Mouse (Mus musculus) thymus, postnatal 36 days (tissue): ENCODE measurements around the gene Heatr6.

Experiments used
- DNase-seq, 2 experiments: peaks; one replicate each; pipeline ENCODE4 v3.0.0; 2022; ENCODE audit warnings: mixed read lengths in 2 of 2

Gene Heatr6

DNA sequence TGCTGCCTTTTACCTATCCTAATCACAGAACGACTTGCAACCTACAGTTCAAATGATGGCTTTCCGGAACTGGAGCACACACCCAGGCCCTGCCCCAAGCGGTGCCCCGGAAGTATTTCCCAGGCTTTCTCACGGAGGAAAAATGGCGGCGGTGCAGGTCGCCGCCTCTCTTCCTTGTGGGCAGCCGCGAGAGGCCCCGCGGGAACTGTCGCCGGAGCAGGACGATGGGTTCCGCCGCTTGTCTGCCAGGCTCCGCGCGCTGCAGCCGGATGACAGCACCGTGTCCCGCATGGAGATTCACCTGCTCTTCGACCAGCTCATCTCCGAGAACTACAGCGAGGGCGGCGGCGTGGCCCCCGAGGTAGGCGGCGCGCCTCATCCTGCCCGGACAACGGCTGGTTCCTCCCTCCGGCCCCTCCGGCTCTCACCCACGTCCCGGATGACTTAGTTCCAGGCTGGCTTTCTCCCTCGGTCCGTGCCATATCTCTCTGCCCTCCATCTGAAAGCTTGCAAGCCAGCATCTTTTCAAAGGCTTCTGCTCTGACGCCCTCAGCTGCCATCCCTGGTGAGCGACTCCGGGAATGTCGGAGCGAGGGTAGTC lies at the start of gene Heatr6:
Heatr6 (plus strand) TSS at position 116 of the 601 bp plus-strand sequence.
- DNase-seq = peak; percentile 84 to 87

DNA sequence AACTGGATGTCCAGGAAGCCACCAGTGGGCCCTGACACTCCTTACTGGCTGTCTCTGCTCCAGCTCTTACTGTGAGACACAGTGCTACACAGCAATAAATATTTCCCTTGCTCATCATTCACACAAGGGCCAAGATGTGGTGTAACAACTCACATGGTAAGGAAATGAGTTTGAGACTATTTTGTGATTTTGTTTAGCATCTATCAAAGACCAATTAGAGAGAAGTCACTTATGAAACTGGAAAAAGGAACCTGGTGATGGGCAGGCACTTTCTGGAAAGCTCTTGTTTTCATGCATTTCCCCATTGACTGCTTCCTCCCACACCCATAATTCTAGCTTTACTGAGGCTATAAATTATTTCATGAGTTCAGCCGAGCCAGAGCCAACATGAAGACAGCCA lies 49.8 kb upstream of the Heatr6 start, which contains the start of gene Wfdc17:
Wfdc17 (plus strand) TSS at position 287 of the 400 bp plus-strand sequence.
- DNase-seq = no peak

DNA sequence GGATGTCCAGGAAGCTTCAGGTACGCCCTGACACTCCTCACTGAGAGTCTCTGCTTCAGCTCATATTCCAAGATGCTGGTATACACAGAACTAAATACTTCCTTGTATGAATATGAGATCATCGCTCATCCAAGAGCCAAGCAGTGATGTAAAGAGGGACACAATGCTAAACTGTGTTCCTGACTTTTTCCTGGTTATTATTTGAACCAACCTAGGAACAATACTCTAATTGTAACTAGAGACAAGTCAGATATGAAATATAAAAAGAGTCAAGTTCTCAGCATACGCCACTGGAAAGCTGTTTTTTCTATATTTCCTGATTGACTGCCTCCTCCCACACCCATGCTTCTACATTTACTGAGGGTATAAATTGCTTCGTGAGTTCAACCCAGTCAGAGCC lies 44.8 kb upstream of the Heatr6 start, which contains the start of gene Wfdc18:
Wfdc18 (plus strand) TSS at position 301 of the 400 bp plus-strand sequence.
- no peak for DNase-seq

DNA sequence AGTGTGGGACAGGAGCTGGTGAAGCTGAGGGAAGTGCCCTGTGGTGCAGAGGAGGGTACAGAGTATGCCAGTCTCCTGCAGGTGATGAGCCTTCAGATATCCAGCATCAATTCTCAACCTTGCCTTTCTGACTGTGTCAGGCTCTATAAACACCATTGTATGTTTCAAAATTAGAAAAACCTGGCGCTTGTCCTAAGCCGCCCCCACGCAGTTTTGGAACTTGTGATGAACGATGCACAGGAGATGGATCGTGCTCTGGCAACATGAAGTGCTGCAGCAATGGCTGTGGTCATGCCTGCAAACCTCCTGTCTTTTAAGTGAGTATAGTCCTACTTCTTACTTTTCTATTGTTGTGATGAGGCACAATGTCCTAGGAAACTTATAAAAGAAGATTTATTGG lies 43.8 kb upstream of the Heatr6 start:
- DNase-seq = no peak

DNA sequence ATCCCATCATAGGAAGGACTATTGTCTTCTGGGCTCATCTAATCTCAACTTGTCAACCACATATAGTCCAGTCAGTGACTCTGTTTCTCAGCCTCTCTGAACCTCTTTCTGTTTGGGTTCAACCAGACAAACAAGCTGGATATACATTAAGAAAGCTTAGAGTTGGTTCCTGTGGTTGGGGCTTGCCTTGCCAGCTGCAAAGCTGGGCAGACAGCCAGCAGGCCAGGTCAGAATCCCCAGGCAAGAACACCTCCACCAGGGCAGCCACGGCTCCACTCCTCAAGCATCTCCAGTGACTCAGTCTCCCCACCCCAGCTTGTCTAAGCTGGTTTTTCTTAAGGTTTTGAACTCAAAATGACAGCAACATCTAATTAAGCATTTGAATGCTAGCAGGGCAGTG lies 40.8 kb upstream of the Heatr6 start:
- DNase-seq = no peak

DNA sequence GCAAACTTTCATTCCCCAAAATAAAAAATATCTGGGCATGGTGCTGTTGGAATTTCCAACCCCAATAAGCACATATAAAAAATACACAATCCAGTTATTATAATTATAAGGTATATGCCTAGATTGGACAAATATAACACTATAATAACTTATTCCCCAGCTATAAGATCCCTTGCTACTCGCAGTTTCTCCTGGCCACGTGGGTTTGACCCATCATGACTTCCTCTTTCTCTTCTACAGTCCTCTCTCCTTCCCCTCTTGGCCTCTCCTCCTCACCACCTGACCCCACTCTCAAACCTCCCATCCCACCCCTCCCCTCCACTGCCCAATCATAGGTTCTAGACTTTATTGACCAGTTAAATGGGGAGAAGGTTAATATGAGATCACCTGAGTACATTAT lies 39.6 kb upstream of the Heatr6 start:
- DNase-seq = no peak

DNA sequence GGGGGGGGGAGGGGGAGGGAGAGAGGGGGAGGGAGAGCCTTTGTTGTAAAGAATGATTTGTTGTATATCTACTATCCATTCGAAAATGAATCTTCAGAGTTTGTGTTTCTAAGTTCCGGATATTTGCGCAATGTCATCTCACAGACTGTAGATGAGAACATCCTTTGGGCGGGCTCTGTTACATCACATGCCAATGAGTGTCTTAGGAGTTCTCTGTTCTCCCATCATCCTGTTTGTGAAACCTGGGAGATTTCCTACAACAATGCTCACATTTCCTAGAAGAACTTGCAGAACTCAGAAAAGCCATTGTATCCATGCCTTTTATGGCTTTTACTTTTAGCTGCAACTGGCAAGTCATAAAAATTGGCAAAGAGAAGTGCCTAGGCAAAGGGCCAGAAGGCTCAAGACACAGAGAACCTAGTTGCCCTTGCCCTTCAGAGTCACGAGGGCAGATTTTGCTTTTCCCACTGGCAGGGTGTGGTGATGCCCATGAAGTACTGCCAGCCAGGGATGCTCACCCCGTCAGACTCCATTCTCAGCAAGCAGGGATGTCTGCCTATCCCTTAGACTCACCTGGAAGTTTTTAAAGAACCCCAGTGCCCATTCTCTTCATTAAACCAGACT lies 36.3 kb upstream of the Heatr6 start:
- no peak for DNase-seq

DNA sequence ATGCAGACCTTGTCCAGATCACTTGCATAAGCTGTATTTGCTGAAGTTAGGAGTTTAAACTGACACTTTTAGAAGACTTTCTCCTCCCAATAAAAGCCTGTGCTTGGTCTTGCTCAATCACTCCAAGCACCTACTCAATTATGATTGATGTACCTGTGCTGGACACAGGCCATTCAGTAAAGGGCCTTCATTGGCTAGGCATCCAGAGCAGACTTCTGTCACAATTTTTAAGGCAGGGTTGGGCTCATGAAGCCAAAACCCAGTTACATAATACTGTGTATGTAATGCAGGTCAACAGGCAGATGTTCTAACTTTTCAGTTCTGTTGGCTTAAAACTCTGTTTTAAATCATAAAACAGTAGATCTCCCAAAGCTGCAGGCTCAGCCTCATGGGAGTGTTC lies 32.7 kb upstream of the Heatr6 start:
- no peak for DNase-seq

DNA sequence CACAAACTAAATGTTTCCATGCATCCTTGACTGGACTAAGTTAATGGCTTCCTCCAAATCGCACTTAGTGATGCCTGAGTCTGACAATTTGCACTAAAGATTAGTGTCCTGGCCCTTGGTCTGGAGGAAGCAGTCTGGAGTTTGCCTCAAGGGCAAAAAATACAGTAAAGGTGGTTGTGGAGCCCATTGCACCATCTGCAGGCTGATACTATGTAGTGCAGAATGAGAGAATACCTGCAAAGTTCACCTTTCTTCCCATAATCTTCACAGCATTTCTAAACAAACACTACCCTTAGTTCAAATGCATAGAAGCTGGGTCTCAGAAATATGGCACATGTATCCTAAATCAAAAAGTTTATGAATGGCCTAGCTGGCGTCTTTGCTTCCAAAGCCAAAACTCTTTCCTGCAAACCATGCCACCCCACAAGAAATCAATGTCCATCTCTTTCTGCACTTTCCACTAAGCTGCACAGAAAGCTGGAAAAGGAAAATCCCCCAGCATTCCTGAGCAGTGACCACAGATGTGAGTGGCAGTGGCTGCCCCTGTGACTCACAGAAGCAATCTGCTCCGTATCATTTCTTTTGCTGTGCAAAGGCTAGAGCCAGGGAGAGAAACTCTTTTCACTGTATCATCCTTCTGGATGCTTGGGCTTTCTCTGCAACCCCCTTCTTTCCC lies 24.6 kb upstream of the Heatr6 start:
- DNase-seq = no peak

DNA sequence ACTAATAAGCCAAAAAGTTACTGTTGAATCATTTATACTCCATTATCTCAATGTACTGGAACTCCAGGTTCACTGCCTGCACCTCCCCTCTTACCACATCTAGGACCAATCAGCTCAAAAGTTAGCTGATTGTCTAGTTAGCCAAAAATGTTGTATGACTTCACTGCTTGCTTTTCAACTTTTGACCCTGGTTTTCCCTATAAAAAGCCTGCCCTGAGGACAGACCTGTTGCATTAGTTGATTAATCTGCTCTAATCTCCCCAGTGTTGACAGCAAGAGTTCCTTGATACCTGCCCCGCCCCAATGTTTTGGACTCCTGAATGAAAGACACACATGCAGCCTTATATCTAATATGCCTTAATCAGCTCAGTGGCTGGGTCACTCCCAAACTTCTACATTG lies 22.4 kb upstream of the Heatr6 start:
- no peak for DNase-seq

DNA sequence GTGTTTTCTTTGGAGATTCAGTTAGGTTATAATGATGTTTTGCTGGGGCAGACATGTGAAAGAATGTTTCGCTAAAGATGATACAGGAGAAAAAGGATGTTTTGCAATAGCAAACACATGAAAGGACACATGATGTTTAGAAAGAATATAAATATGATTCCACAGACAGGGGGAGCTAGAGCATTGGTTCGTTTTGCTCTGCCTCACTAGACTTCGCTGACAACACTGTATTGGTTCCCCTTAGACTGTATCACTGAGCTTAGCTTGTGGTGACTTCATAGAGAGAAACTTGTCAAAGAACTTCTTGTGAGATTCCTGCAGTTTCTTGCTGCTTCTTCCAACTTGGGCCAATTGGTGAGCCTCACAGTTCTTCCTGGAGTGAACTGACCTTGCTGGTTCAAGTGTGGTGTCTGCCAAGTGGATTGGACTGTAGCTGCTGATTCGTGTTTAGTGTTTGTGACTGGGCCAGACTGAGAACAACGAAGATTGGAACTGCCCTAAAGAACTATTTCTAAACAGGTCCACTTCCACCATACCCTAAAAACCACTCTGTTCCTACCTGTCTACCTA lies 20.3 kb upstream of the Heatr6 start:
- DNase-seq = no peak

DNA sequence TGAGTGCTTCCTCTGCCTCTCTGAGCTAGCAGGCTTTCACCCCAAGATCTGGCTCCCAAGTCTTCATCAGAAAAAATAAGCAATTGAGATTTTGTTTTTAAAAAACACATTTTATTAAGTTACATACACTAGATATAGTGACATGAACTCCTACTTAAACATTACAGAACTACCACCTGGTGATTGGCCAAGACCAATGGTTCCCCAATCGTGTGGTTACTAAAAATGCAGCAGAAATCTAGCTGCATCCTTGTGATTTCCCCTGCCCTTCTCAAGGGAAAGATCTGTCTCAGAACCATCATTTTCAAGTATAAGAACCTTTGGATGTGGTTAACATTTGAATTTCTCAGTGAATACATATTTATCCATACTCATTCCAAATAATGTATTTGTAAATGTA lies 19.3 kb upstream of the Heatr6 start:
- no peak for DNase-seq

DNA sequence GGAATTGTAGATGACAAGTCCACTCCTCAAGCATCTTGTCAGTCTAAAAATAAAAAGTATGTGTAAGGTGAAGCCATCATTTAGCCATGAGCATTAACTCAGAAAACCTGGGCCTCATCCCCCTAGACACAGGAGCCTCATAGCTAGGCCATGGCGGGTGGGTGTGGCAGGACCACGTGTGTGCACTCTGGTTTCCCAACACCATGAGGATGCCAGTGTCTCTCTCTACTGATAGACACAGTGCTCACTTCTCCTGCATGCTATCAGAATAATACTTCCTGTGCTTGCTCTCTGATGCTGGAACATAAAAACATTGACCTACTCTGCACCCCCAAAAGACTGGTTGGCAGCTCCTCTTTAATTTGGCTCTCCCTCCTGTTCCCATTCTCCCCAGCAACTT lies 17.6 kb upstream of the Heatr6 start:
- no peak for DNase-seq

DNA sequence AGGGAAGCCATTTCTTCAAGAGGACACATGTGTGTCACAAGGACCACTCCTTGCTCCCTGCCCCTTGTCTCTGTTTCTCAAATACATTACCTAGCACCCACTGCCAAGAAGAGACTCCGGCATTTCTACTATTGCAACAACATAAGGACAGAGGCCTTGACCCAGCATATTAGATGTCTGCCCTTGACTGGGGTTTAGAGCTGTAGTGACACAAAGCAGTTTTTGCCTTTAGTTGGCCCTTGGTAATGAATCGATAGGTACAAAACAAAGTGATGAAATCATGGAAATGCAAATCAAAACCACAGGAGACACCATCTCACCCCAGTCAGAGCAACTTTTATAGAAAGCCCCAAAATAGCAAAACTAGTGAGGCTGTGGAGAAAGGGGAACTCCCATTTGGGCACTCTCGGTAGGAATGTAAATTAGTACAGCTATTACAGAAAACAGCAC lies 16.4 kb upstream of the Heatr6 start:
- no peak for DNase-seq

DNA sequence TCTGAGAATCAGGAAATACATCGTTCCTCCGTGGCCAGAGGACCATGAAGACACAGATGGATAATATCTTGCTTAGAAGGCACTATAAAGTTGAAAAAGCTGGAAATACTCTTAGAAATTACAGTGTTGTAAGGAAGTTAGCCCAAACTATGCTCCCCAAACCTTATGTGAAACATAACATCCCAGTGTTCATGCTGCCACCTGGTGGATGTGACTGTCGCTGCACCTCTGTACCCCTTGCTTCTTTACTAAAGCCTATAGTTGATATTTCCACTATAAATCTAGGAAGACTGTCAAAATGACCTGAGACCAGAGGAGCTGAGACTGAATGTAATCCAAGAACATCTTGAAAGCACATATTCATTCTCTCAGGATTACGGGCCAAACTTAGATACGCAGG lies 14.3 kb upstream of the Heatr6 start:
- peak; percentile 57 to 69 for DNase-seq

DNA sequence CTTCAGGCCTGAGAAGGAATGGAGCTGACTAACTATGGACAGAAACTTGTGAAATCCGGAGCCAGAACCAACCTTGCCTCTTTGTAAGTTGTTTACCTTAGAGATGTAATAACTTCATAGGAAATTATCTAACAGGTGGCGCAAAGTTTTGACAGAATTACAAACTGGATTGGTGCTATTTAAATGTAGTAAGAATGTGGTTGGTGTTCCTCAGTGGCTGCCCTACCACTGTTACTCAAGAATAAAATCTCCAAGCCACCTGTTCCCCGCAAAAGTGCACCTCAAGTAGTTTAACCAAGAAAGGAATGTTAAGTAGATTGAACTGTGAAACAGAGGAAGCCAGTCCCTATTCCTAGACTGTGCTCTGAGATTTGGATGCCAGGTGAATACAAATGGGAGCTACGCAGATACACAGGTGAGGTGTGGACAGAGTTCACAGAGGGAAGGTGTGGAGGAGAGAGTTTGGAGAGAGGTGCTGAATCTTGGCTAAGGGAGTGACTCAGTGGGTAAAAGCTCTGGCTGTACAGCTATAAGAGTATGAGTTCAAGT lies 13.0 kb upstream of the Heatr6 start:
- no peak for DNase-seq

DNA sequence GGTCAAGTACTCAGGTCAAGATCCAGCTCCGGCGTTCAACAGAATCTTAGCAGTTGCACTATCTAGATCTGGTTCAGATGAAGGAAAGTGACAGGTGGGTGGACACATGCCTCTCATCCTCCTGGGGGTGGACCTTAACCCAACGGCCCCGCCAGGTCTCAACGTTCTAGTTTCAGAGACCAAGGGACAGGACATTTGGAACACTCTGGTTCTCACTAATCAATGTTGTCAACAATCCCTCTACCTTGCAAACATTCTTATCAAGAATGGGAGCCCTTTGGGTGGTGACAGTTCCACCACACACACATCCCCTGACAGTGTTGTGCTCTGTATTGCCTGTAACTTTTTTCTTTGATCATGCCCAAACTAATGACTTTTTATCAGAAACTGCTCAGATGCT lies 11.7 kb upstream of the Heatr6 start:
- no peak for DNase-seq

DNA sequence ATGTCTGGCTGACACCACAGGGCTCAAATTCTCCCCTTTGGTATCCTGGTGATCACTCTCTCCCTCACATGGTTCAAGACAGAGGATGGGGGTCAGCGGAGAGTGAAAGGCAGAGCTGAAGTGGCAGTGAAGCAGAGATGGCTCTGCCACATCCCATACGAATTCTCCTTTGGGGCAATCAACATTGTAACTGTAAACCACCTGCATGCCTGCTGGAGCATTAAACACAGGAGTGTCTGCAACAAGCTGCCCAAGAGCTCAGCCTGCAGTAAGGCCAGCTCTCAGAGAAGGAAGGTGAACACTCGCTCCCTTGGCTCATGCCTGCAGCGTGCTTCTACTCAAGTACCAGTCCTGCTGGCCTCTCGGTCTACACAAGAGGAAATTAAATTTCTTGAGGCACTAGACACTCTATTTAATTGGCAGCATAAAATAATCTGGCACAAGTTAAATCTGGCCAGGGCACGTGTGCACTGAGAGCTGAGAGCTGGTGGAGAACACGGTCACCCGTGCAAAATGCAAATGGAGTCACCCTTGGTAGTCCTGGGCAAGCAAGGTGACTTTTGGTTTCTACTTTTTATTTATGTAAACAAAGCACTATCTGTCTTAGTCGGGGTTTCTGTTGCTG lies 10.7 kb upstream of the Heatr6 start:
- DNase-seq = no peak

DNA sequence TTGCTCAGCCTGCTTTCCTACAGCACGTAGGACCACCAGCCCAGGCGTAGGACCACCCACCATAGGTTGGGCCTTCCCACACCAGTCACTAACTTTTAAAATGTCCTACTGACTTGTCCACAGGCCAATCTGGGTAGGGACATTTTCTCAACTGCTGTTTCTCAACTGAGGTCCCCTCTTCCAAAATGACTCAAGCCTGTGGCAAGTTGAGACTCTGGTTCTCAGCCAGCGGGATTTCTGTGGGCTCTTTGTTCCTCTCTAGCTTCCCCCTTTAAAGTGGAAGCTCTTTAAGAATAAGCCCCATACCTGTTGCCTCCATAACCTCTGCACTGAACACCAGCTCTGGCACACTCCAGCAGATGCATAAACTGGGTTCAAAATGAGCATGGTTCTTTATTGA lies 10.0 kb upstream of the Heatr6 start:
- DNase-seq = no peak

DNA sequence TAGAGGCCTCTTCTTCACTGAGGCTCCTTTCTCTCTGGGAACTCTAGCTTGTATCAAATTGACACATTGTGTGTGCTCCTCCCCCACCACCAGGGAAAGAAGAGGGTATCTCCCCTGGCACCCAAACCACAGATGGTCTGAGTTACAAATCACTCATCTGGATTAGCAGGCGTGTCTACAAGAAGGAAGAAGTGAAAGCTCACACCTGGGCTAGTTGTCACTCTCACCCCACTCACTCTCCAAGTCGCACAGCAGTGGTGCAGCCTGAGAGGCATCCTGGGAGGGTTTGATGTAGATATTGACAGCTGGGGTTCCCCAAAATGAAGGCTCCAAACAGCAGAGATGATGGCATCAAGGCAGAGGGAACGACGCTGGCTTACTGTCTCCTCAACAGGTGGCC lies 7.3 kb upstream of the Heatr6 start:
- DNase-seq = no peak

DNA sequence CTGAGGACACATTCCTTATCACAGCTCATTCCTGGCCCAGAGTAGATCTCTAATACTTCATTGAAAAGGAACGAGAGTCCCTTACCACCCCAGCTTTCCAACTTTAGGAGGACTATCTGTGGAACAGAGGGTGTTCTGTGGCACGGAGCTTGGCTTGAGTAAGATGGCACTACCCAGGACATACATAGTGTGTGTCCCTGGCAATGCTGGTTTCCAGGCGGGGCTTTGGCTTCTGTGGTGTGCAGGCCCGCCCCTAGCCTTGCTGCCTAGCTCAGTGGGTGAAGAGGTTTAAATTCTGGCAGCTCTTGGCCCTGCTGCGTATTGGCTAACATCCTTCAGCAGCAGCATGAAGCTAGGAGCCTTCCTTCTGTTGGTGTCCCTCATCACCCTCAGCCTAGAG lies 6.8 kb upstream of the Heatr6 start, which contains the start of gene Wfdc21:
Wfdc21 (plus strand) TSS at position 260 of the 400 bp plus-strand sequence.
- no peak for DNase-seq

DNA sequence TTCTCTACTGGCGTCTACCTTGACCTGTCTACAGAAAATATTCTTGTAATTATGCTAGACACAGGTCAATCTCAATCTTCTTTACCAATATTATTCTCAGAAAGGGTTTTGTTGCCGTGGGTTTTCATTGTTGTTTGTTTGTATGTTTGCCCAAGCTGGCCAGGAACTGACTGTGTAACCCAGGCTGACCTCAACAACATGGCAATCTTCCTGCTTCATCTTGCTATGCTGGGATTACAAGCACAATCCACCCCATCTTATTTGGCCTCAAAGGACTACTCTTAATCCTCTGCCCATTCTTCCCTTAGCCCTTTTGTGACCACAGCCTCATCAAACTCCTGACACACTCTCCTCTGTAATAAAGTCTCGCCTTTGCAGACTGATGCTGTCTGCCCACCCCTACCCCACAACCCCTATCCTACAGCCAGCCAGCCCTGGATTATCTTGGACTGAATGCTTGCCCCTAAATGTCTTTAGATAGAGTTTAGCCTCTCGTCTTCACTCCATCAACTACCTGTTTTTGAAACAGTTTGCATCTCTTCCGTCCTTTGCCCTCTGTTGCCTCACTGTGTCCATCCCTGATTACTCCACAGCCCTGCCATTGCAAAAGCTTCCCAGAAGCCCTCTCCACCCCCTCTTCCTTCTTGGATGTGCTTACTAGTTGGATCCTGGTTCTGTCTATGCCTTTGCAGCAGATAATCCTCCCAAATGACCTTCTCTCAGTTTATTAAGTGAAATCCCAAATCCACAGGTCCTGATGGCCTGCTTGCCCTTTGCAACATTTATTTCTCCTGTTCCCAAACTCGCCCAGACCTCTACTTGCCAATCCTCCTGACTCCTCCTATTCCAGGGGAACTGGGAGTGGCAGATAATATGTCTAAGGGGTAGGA lies 5.9 kb upstream of the Heatr6 start:
- DNase-seq = no peak
